ENCODE assay signal across 7 mouse cellular contexts in the genomic region with DNA sequence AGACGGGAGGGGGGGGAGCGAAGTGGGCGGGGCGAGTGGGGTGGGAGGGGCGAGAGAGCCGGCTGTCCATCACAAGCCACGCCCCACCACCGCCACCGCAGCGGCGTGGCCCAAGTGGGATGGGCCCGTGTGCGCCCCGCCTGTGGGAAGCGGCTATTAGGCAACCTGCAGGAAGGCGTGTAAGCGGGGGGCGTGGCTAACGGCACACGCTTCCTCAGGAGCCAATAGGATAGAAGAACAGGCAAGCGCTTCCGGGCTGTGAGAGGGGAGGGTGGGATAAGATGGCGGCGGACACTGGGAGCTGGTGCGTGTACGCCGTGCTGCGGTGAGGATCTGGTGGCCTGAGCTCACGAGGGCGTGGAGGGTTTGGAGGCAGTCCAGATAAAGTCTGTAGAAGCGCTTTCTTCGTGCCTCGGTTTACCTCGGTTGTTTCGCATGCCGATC. TPM values are rescaled to one million over a fixed set of nuclear protein-coding genes. Genes with fewer than 3 reads are reported as not detected.
DNase-seq lines count a peak whose midpoint lies in the region; ATAC-seq lines count a peak whose summit lies in the region.

A gene (plus strand): TSS at position 276 of the 444 bp plus-strand sequence.

- H3K4me1 ChIP-seq in embryonic facial prominence, embryonic 12.5 days = 0 out of 2 replicates have a peak, but pooled peaks cover 4% of the 10 kb centered on the region
- H3K4me1 ChIP-seq in limb, embryonic 11.5 days (ENCODE audit: control insufficient read depth, insufficient read depth, low read length) = no peaks in the 10 kb centered on the region
- H3K4me1 ChIP-seq in midbrain, embryonic 14.5 days (ENCODE audit: control insufficient read depth, insufficient read depth, low read length) = peaks cover 3% of the 10 kb centered on the region; the same call in 1 of the 2 replicates

- ATAC-seq in embryonic facial prominence, embryonic 12.5 days (ENCODE audit: insufficient number of reproducible peaks, insufficient read depth, low FRiP score, low TSS enrichment) = peak; percentile 99
- peak; percentile 100 for ATAC-seq in limb, embryonic 11.5 days (ENCODE audit: insufficient number of reproducible peaks, low FRiP score, low TSS enrichment, low read depth)
- ATAC-seq in midbrain, embryonic 14.5 days (ENCODE audit: low FRiP score, low TSS enrichment) = peak; percentile 100

- H3K4me3 ChIP-seq in embryonic facial prominence, embryonic 12.5 days = peak within 1 kb of the TSS; percentile 75
- peak within 1 kb of the TSS; percentile 71 for H3K4me3 ChIP-seq in limb, embryonic 11.5 days (ENCODE audit: low read depth, low read length)
- peak within 1 kb of the TSS; percentile 72 for H3K4me3 ChIP-seq in midbrain, embryonic 14.5 days (replicated peaks; ENCODE audit: low read depth, low read length)

- peaks cover 24% of the 10 kb centered on the region for H3K36me3 ChIP-seq in embryonic facial prominence, embryonic 12.5 days
- H3K36me3 ChIP-seq in limb, embryonic 11.5 days (ENCODE audit: control insufficient read depth, insufficient read depth, low read length) = peaks cover 5% of the 10 kb centered on the region
- H3K36me3 ChIP-seq in midbrain, embryonic 14.5 days (ENCODE audit: control insufficient read depth, insufficient read depth, low read length) = peaks cover 14% of the 10 kb centered on the region

- WGBS in embryonic facial prominence, embryonic 12.5 days = 0% methylated on average over 36 of the region's 36 CpGs
- WGBS in limb, embryonic 11.5 days = under 1% methylated on average over 34 of the region's 36 CpGs
- WGBS in midbrain, embryonic 14.5 days = 0% methylated on average over 36 of the region's 36 CpGs

- H3K9me3 ChIP-seq in embryonic facial prominence, embryonic 12.5 days = no peaks in the 10 kb centered on the region
- no peaks in the 10 kb centered on the region for H3K9me3 ChIP-seq in limb, embryonic 11.5 days (ENCODE audit: control insufficient read depth, low read length)
- H3K9me3 ChIP-seq in midbrain, embryonic 14.5 days (ENCODE audit: control insufficient read depth, low read length) = no peaks in the 10 kb centered on the region

- peak within 1 kb of the TSS; percentile 88 for H3K4me2 ChIP-seq in embryonic facial prominence, embryonic 12.5 days (replicated peaks)
- peak within 1 kb of the TSS; percentile 93 for H3K4me2 ChIP-seq in limb, embryonic 11.5 days (ENCODE audit: low read depth, severe bottlenecking)
- H3K4me2 ChIP-seq in midbrain, embryonic 14.5 days (ENCODE audit: low read length) = peak within 1 kb of the TSS; percentile 85

- peaks cover 24% of the 10 kb centered on the region for H3K27me3 ChIP-seq in embryonic facial prominence, embryonic 12.5 days
- H3K27me3 ChIP-seq in limb, embryonic 11.5 days (ENCODE audit: control insufficient read depth, insufficient read depth, low read length) = peaks cover 10% of the 10 kb centered on the region
- H3K27me3 ChIP-seq in midbrain, embryonic 14.5 days (ENCODE audit: control insufficient read depth, insufficient read depth, low read length) = no peaks in the 10 kb centered on the region

- H3K9ac ChIP-seq in embryonic facial prominence, embryonic 12.5 days = peak within 1 kb of the TSS; percentile 61
- peak within 1 kb of the TSS; percentile 63 for H3K9ac ChIP-seq in limb, embryonic 11.5 days (ENCODE audit: low read length)
- H3K9ac ChIP-seq in midbrain, embryonic 14.5 days (replicated peaks; ENCODE audit: low read length) = peak within 1 kb of the TSS; percentile 62

- peak; percentile 97 for DNase-seq in adrenal gland, postnatal 25 days
- peak; percentile 100 for DNase-seq in heart, adult 11 months
- DNase-seq in kidney, adult 18-20 months = peak; percentile 92
- DNase-seq in limb, embryonic 11.5 days (ENCODE audit: low spot score) = peak; percentile 96
- peak; percentile 99 for DNase-seq in midbrain, embryonic 14.5 days
- peak; percentile 91 to 92 for DNase-seq in spleen, adult 18-20 months

- H3K27ac ChIP-seq in embryonic facial prominence, embryonic 12.5 days = no peak within 1 kb of the TSS
- no peak within 1 kb of the TSS for H3K27ac ChIP-seq in limb, embryonic 11.5 days (replicated peaks; ENCODE audit: low read depth, low read length)
- H3K27ac ChIP-seq in midbrain, embryonic 14.5 days (replicated peaks; ENCODE audit: low read depth, low read length) = no peak within 1 kb of the TSS; the same call in 1 of the 2 replicates

RNA-seq across cellular contexts. Expression of the gene that starts here (rescaled TPM):
- 32.2 and 36.3 TPM in 2 replicates for total RNA-seq in adrenal gland, postnatal 25 days (2021)
- 44.4 and 46.5 TPM in 2 replicates for polyA plus RNA-seq in embryonic facial prominence, embryonic 12.5 days (2016; fragmentation: Nextera tagmentation; extraction: Ambion mirVana)
- 34.5 and 43.8 TPM in 2 replicates for polyA plus RNA-seq in limb, embryonic 11.5 days (2014; fragmentation: Nextera tagmentation; extraction: Ambion mirVana)
- polyA plus RNA-seq in midbrain, embryonic 14.5 days (2014; fragmentation: Nextera tagmentation; extraction: Ambion mirVana) = 27.0 and 37.3 TPM in 2 replicates
